Mouse (Mus musculus): ENCODE measurements around the gene Ddx31. TPM values are rescaled to one million over a fixed set of nuclear protein-coding genes. Genes with fewer than 3 reads are reported as not detected.

The Ddx31 gene
- polyA plus RNA-seq, 1 experiment from 2014 or later, result 20.9 TPM

DNA sequence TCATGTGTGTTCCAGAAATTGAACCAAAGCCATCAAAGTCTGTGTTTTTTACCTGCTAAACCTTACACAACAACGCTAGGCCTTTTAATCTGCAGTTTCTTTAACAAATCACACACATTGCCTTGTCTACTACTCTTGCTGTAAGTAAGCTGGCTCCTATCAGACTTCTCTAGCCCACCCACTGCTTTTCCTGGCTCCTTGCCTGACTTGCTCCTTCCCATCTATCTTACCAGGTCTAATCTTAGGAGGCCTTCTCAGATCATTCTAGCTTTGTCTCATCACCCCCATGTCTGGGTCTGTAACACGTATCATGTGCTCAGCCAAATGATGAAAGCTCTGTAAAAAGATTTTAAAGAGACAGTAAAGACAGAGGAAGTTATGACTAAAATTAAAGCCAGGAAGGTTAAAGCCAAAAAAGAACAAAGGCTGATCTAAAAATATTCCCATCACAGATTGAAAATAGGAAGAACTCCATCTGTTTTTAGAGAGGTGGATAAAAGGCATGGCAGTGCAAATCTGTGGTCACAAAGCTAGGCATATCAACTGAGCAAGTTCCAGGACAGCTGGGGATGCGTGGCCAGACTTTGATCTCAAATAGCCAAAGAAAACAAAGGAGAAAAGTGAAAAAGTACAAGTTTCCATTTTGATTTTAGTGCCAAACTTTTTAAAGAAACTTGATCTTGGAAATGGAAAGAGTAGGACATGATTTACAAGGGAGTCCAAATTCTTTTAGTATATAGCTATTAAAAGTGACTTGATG lies 3.8 kb upstream of the Ddx31 start:
- 92% methylated on average over 3 of the region's 3 CpGs for WGBS
- peaks cover 56% of the 10 kb centered on the region for H3K36me3 ChIP-seq (replicated peaks)

GRCm38 (mm10) chr2:28839501-28840221 lies 545 bp upstream of the Ddx31 start:
- Histone ChIP-seq H3K27ac (peak overlapping the region; percentile 96), H3K9me3 (no peaks in the 10 kb centered on the region), H3K4me1 (peaks cover 39% of the 10 kb centered on the region), H3K4me3 (peak overlapping the region; percentile 98), H3K27me3 (ENCODE audit: poor library complexity, severe bottlenecking) (no peaks in the 10 kb centered on the region), H3K36me3 (replicated peaks) (peaks cover 27% of the 10 kb centered on the region)
- peak; percentile 24 for DNase-seq (ENCODE audit: extremely low spot score, low spot score)
- WGBS, result under 1% methylated on average over 52 of the region's 53 CpGs

More for the DNA sequence above, 3.8 kb upstream of the Ddx31 start:
- peaks cover 23% of the 10 kb centered on the region for H3K4me1 ChIP-seq
- no peaks in the 10 kb centered on the region for H3K27me3 ChIP-seq (ENCODE audit: poor library complexity, severe bottlenecking)
- no peak for DNase-seq (ENCODE audit: extremely low spot score, low spot score)
- H3K9me3 ChIP-seq, result no peaks in the 10 kb centered on the region
- H3K4me3 ChIP-seq, result no peak overlapping the region
- no peak overlapping the region for H3K27ac ChIP-seq

DNA sequence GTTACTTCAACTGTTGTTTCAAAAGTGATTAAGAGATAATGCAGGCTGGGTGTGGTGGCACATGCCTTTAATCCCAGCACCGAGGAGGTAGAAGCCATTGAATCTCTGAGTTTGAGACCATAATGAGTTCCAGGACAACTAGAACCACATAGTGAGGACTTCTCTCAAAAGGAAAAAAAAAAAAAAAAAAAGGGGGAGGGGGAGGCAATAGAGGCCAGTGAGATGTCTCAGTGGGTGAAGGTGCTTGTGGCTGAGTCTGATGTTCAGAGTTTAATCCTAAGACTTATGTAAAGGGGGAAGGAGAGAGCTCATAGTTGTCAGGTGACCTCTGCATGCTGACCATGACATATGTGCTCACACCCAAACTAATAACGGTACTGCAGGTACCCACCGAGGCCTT lies 1.8 kb downstream of the Ddx31 start:
- H3K36me3 ChIP-seq (replicated peaks), result peaks cover 35% of the 10 kb centered on the region
- 83% methylated on average over 3 of the region's 3 CpGs for WGBS

GRCm38 (mm10) chr2:28848879-28849278 lies 8.7 kb downstream of the Ddx31 start:
- 97% methylated on average over 2 of the region's 2 CpGs for WGBS
- Histone ChIP-seq H3K36me3 (replicated peaks) (peaks cover 83% of the 10 kb centered on the region), H3K9me3 (no peaks in the 10 kb centered on the region), H3K4me3 (no peak overlapping the region), H3K4me1 (no peaks in the 10 kb centered on the region), H3K27me3 (ENCODE audit: poor library complexity, severe bottlenecking) (no peaks in the 10 kb centered on the region), H3K27ac (no peak overlapping the region)
- DNase-seq (ENCODE audit: extremely low spot score, low spot score), result no peak

More for the DNA sequence above, 1.8 kb downstream of the Ddx31 start:
- H3K4me3 ChIP-seq, result peak overlapping the region; percentile 98
- no peak overlapping the region for H3K27ac ChIP-seq
- no peaks in the 10 kb centered on the region for H3K9me3 ChIP-seq
- no peak for DNase-seq (ENCODE audit: extremely low spot score, low spot score)
- H3K27me3 ChIP-seq (ENCODE audit: poor library complexity, severe bottlenecking), result no peaks in the 10 kb centered on the region
- H3K4me1 ChIP-seq, result peaks cover 39% of the 10 kb centered on the region

GRCm38 (mm10) chr2:28852594-28852993 lies 12.4 kb downstream of the Ddx31 start:
- H3K27me3 ChIP-seq (ENCODE audit: poor library complexity, severe bottlenecking), result no peaks in the 10 kb centered on the region
- no peak overlapping the region for H3K27ac ChIP-seq
- no peaks in the 10 kb centered on the region for H3K9me3 ChIP-seq
- no peak overlapping the region for H3K4me3 ChIP-seq
- no peak for DNase-seq (ENCODE audit: extremely low spot score, low spot score)
- H3K4me1 ChIP-seq, result no peaks in the 10 kb centered on the region
- WGBS, result 91% methylated on average over 3 of the region's 3 CpGs
- peaks cover 79% of the 10 kb centered on the region for H3K36me3 ChIP-seq (replicated peaks)

- no peaks in the 10 kb centered on the region for H3K4me1 ChIP-seq
- H3K36me3 ChIP-seq (replicated peaks), result peaks cover 78% of the 10 kb centered on the region
- DNase-seq (ENCODE audit: extremely low spot score, low spot score), result no peak
- 93% methylated on average over 2 of the region's 2 CpGs for WGBS
- no peaks in the 10 kb centered on the region for H3K9me3 ChIP-seq
- H3K27me3 ChIP-seq (ENCODE audit: poor library complexity, severe bottlenecking), result no peaks in the 10 kb centered on the region
- H3K27ac ChIP-seq, result no peak overlapping the region
- H3K4me3 ChIP-seq, result no peak overlapping the region
Observed at GRCm38 (mm10) chr2:28855773-28856172, 15.6 kb downstream of the Ddx31 start.

GRCm38 (mm10) chr2:28859303-28859702 lies 19.1 kb downstream of the Ddx31 start:
- no peak overlapping the region for H3K27ac ChIP-seq
- no peak for DNase-seq (ENCODE audit: extremely low spot score, low spot score)
- WGBS, result 95% methylated on average over 4 of the region's 4 CpGs
- H3K4me3 ChIP-seq, result no peak overlapping the region
- no peaks in the 10 kb centered on the region for H3K9me3 ChIP-seq
- H3K4me1 ChIP-seq, result no peaks in the 10 kb centered on the region
- no peaks in the 10 kb centered on the region for H3K27me3 ChIP-seq (ENCODE audit: poor library complexity, severe bottlenecking)
- peaks cover 95% of the 10 kb centered on the region for H3K36me3 ChIP-seq (replicated peaks)

- Histone ChIP-seq H3K4me1 (no peaks in the 10 kb centered on the region), H3K36me3 (replicated peaks) (peaks cover 98% of the 10 kb centered on the region), H3K27ac (no peak overlapping the region), H3K9me3 (no peaks in the 10 kb centered on the region), H3K4me3 (no peak overlapping the region), H3K27me3 (ENCODE audit: poor library complexity, severe bottlenecking) (no peaks in the 10 kb centered on the region)
- no peak for DNase-seq (ENCODE audit: extremely low spot score, low spot score)
- 96% methylated on average over 8 of the region's 8 CpGs for WGBS
Observed at GRCm38 (mm10) chr2:28860678-28861423, 20.6 kb downstream of the Ddx31 start.

DNA sequence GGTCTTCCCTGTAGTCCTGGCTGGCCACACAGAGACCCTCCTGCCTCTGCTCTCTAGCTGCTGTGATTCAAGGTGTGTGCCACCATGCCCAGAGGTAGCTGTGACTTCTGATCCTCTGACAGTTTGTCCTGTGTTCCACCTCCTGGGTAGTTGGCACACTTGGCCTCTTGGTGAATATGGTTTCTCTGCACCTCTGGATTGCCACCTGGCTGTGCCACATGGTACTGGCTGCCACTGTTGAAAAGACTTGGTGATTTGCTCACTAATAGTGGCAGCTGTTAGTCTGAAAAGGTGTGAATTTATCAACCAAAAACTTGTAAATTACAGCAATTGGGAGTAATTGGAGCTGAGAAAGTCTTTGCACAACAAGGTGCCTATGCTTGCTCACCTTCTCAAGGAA lies 23.7 kb downstream of the Ddx31 start:
- H3K4me1 ChIP-seq, result no peaks in the 10 kb centered on the region
- H3K27ac ChIP-seq, result no peak overlapping the region
- H3K27me3 ChIP-seq (ENCODE audit: poor library complexity, severe bottlenecking), result no peaks in the 10 kb centered on the region
- peaks cover 100% of the 10 kb centered on the region for H3K36me3 ChIP-seq (replicated peaks)
- no peak for DNase-seq (ENCODE audit: extremely low spot score, low spot score)
- H3K4me3 ChIP-seq, result no peak overlapping the region
- no peaks in the 10 kb centered on the region for H3K9me3 ChIP-seq

DNA sequence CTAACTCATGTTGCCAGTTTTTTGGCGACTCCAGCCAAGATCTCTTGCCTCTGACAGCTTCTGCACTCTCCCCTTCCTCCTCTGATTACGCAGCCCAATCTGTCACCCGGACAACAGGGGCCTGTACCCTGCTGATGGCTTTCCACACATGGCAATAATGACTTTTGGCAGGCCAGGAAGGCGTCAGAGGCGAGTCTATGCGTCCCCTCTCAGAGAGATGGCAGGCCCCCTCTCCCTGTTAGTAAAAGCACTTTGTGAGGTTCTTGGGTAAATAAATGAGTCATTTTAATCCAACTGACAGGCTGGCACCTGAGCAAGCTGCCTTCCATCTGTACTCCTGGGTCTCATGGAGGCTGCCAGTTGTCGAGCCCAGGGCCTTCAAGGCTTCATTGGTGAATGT lies 27.3 kb downstream of the Ddx31 start:
- 89% methylated on average over 7 of the region's 7 CpGs for WGBS
- Histone ChIP-seq H3K36me3 (replicated peaks) (peaks cover 77% of the 10 kb centered on the region), H3K9me3 (no peaks in the 10 kb centered on the region), H3K4me1 (no peaks in the 10 kb centered on the region), H3K27me3 (ENCODE audit: poor library complexity, severe bottlenecking) (no peaks in the 10 kb centered on the region), H3K27ac (no peak overlapping the region), H3K4me3 (no peak overlapping the region)
- no peak for DNase-seq (ENCODE audit: extremely low spot score, low spot score)

DNA sequence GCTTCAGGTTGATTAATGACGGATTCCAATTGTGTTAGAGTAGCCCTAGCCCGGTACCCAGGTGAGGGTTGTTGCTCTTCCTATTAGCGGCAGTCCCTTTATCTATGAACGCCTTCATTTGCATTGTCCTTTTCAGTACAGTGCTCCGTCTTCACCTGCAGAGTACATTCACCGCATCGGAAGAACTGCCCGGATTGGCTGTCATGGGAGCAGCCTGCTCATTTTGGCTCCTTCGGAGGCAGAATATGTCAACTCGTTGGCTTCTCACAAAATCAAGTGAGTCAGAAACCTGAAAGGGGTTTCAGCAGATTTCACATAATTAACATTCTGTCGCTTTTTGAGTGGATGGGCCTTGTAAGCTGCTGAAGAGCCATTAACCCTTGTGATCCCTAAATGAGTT lies 35.3 kb downstream of the Ddx31 start:
- WGBS, result 92% methylated on average over 11 of the region's 11 CpGs
- H3K36me3 ChIP-seq (replicated peaks), result peaks cover 67% of the 10 kb centered on the region
- no peak for DNase-seq (ENCODE audit: extremely low spot score, low spot score)
- no peaks in the 10 kb centered on the region for H3K27me3 ChIP-seq (ENCODE audit: poor library complexity, severe bottlenecking)
- H3K4me3 ChIP-seq, result no peak overlapping the region
- no peaks in the 10 kb centered on the region for H3K4me1 ChIP-seq
- no peaks in the 10 kb centered on the region for H3K9me3 ChIP-seq
- no peak overlapping the region for H3K27ac ChIP-seq

DNA sequence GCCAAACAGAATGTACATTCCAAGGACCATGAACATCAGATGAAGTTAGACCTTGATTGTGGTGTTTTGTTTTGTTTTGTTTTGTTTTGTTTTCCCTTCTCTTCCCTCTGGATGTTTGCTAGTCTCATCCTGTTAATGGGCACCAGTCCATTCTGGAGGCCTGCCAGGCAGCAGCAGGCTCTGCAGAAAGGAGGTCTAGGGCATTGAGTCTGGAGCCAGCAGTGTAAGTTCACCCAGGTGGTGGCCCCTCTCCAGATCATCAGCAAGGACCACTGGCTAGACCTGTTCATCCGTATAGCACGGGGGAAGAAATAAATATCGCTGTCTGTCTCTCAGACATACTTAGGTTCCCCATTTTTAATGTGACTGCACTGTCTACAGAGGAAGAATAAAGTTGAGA lies 41.1 kb downstream of the Ddx31 start:
- H3K27ac ChIP-seq, result no peak overlapping the region
- H3K36me3 ChIP-seq (replicated peaks), result peaks cover 78% of the 10 kb centered on the region
- no peaks in the 10 kb centered on the region for H3K9me3 ChIP-seq
- peaks cover 5% of the 10 kb centered on the region; the same call in 1 of the 2 replicates for H3K4me1 ChIP-seq
- no peaks in the 10 kb centered on the region for H3K27me3 ChIP-seq (ENCODE audit: poor library complexity, severe bottlenecking)
- no peak overlapping the region for H3K4me3 ChIP-seq
- DNase-seq (ENCODE audit: extremely low spot score, low spot score), result no peak
- WGBS, result 94% methylated on average over 3 of the region's 3 CpGs

DNA sequence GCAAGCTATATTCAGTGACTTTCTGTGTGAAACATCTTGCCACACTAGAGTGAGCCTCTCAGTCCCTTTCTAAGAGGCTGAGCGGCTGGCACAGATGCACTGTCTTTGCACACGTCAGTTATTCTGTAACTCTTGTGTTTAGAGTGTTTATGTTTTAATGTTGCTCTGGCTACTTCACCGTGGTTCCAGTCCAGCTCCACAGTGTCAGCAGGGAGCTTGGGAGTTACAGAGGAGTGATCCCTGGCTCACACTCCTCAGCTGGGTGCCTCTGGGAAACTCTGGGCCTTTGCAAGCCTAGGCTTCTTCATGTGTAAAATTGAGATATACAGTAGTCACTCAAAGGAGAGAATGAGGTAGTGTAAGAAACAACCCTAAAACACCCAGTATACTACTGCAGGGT lies 41.8 kb downstream of the Ddx31 start:
- Histone ChIP-seq H3K4me1 (peaks cover 9% of the 10 kb centered on the region), H3K27ac (no peak overlapping the region), H3K4me3 (no peak overlapping the region), H3K9me3 (no peaks in the 10 kb centered on the region), H3K36me3 (replicated peaks) (peaks cover 76% of the 10 kb centered on the region), H3K27me3 (ENCODE audit: poor library complexity, severe bottlenecking) (no peaks in the 10 kb centered on the region)
- DNase-seq (ENCODE audit: extremely low spot score, low spot score), result no peak
- WGBS, result 95% methylated on average over 3 of the region's 3 CpGs
